7 mouse cellular contexts compared by ENCODE assay signal in the genomic region with DNA sequence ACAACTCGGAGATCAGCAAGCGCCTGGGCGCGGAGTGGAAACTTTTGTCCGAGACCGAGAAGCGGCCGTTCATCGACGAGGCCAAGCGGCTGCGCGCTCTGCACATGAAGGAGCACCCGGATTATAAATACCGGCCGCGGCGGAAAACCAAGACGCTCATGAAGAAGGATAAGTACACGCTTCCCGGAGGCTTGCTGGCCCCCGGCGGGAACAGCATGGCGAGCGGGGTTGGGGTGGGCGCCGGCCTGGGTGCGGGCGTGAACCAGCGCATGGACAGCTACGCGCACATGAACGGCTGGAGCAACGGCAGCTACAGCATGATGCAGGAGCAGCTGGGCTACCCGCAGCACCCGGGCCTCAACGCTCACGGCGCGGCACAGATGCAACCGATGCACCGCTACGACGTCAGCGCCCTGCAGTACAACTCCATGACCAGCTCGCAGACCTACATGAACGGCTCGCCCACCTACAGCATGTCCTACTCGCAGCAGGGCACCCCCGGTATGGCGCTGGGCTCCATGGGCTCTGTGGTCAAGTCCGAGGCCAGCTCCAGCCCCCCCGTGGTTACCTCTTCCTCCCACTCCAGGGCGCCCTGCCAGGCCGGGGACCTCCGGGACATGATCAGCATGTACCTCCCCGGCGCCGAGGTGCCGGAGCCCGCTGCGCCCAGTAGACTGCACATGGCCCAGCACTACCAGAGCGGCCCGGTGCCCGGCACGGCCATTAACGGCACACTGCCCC. TPM values are rescaled to one million over a fixed set of nuclear protein-coding genes. Genes with fewer than 3 reads are reported as not detected.
DNase-seq lines count a peak whose midpoint lies in the region; ATAC-seq and TF ChIP-seq lines count a peak whose summit lies in the region.

No protein-coding gene starts in this region.

- ATAC-seq in embryonic facial prominence, embryonic 12.5 days (ENCODE audit: insufficient number of reproducible peaks, insufficient read depth, low FRiP score, low TSS enrichment), result no peak
- ATAC-seq in hindbrain, embryonic 13.5 days (ENCODE audit: low FRiP score), result peak; percentile 17
- no peak for ATAC-seq in midbrain, embryonic 12.5 days (ENCODE audit: low FRiP score, low read depth)
- no peak for ATAC-seq in activated CD4-positive, CD25-positive, alpha-beta regulatory T cell, adult 4 months

- no peaks in the 10 kb centered on the region for H3K4me1 ChIP-seq in lung, adult 2 months (ENCODE audit: control insufficient read depth, insufficient read depth, low read length)
- H3K4me1 ChIP-seq in embryonic facial prominence, embryonic 12.5 days, result peaks cover 14% of the 10 kb centered on the region
- peaks cover 39% of the 10 kb centered on the region for H3K4me1 ChIP-seq in hindbrain, embryonic 13.5 days (replicated peaks)
- H3K4me1 ChIP-seq in midbrain, embryonic 12.5 days, result peaks cover 25% of the 10 kb centered on the region

- H3K9me3 ChIP-seq in embryonic facial prominence, embryonic 12.5 days, result no peaks in the 10 kb centered on the region
- no peaks in the 10 kb centered on the region for H3K9me3 ChIP-seq in hindbrain, embryonic 13.5 days
- no peaks in the 10 kb centered on the region for H3K9me3 ChIP-seq in midbrain, embryonic 12.5 days

- H3K4me2 ChIP-seq in embryonic facial prominence, embryonic 12.5 days (replicated peaks), result peak overlapping the region; percentile 67
- peak overlapping the region; percentile 64 for H3K4me2 ChIP-seq in hindbrain, embryonic 13.5 days
- peak overlapping the region; percentile 88 for H3K4me2 ChIP-seq in midbrain, embryonic 12.5 days (replicated peaks)

- H3K27me3 ChIP-seq in embryonic facial prominence, embryonic 12.5 days, result peaks cover 62% of the 10 kb centered on the region
- peaks cover 50% of the 10 kb centered on the region for H3K27me3 ChIP-seq in hindbrain, embryonic 13.5 days
- no peaks in the 10 kb centered on the region for H3K27me3 ChIP-seq in midbrain, embryonic 12.5 days

- no peak for TF ChIP-seq POLR2A in lung, adult 2 months (IDR thresholded peaks at IDR 0.05; ENCODE audit: borderline replicate concordance, extremely low read depth, low read depth, low read length)

- 4% methylated on average over 67 of the region's 67 CpGs for WGBS in lung, adult 2 months
- WGBS in embryonic facial prominence, embryonic 12.5 days, result under 1% methylated on average over 67 of the region's 67 CpGs
- under 1% methylated on average over 66 of the region's 67 CpGs for WGBS in hindbrain, embryonic 13.5 days
- under 1% methylated on average over 67 of the region's 67 CpGs for WGBS in midbrain, embryonic 12.5 days

- H3K4me3 ChIP-seq in lung, adult 2 months (replicated peaks; ENCODE audit: extremely low read depth, low read depth, low read length), result peak overlapping the region; percentile 39
- H3K4me3 ChIP-seq in embryonic facial prominence, embryonic 12.5 days, result peak overlapping the region; percentile 45
- peak overlapping the region; percentile 57 for H3K4me3 ChIP-seq in hindbrain, embryonic 13.5 days
- H3K4me3 ChIP-seq in midbrain, embryonic 12.5 days, result peak overlapping the region; percentile 76

- TF ChIP-seq CTCF in lung, adult 2 months (IDR thresholded peaks at IDR 0.05; ENCODE audit: insufficient read depth, low read length), result no peak

- peak; percentile 33 for DNase-seq in lung, adult 2 months
- DNase-seq in lung, postnatal 14 days, result no peak
- no peak for DNase-seq in spleen, postnatal 10 days (ENCODE audit: low spot score in 2 of 2)

- no peaks in the 10 kb centered on the region for H3K36me3 ChIP-seq in embryonic facial prominence, embryonic 12.5 days
- H3K36me3 ChIP-seq in hindbrain, embryonic 13.5 days, result no peaks in the 10 kb centered on the region
- no peaks in the 10 kb centered on the region for H3K36me3 ChIP-seq in midbrain, embryonic 12.5 days

- peak overlapping the region; percentile 86 for H3K27ac ChIP-seq in embryonic facial prominence, embryonic 12.5 days
- H3K27ac ChIP-seq in hindbrain, embryonic 13.5 days, result peak overlapping the region; percentile 94
- H3K27ac ChIP-seq in midbrain, embryonic 12.5 days (replicated peaks), result peak overlapping the region; percentile 97

- peak overlapping the region; percentile 74 for H3K9ac ChIP-seq in embryonic facial prominence, embryonic 12.5 days
- peak overlapping the region; percentile 87 for H3K9ac ChIP-seq in hindbrain, embryonic 13.5 days
- H3K9ac ChIP-seq in midbrain, embryonic 12.5 days (replicated peaks), result peak overlapping the region; percentile 98

RNA-seq across cellular contexts. Expression of gene Sox2, which starts 0.6 kb away (rescaled TPM):
- polyA plus RNA-seq in lung, adult 2 months (2012; rRNA removed), result 14.2 and 16.0 TPM in 2 replicates
- 11.4 and 13.5 TPM in 2 replicates for polyA plus RNA-seq in embryonic facial prominence, embryonic 12.5 days (2016; fragmentation: Nextera tagmentation; extraction: Ambion mirVana)
- 16.9 and 19.2 TPM in 2 replicates for polyA plus RNA-seq in hindbrain, embryonic 13.5 days (2015; fragmentation: Nextera tagmentation; extraction: Ambion mirVana)
- polyA plus RNA-seq in midbrain, embryonic 12.5 days (2016; fragmentation: Nextera tagmentation; extraction: Ambion mirVana), result 49.5 and 61.1 TPM in 2 replicates
- not detected for polyA plus RNA-seq in activated CD4-positive, CD25-positive, alpha-beta regulatory T cell, adult 4 months (2017; shearing (Covaris generic))

Comparison
In these comparisons a context has a peak if more than half of its experiments do, and no peak if none do; other contexts are left out.
1. RNA of gene Sox2, which starts 0.6 kb away (polyA plus RNA-seq): 49.5 to 61.1 TPM in midbrain, embryonic 12.5 days, 16.9 to 19.2 TPM in hindbrain, embryonic 13.5 days, 14.2 to 16.0 TPM in lung, adult 2 months and 11.4 to 13.5 TPM in embryonic facial prominence, embryonic 12.5 days; not detected in activated CD4-positive, CD25-positive, alpha-beta regulatory T cell, adult 4 months; every median in the first group is over 10 times any median in the second.
2. Peak in every context shown above with its lines, with median percentiles within 50 percentile points of each other: H3K4me3 ChIP-seq, H3K27ac ChIP-seq, H3K4me2 ChIP-seq and H3K9ac ChIP-seq.